Mouse (Mus musculus) c-Kit-positive CD71-positive TER-119-positive erythroid progenitor cells, embryonic 14.5 days (primary cell): ENCODE results near the gene Aldh3a1.
A peak's percentile ranks its signal among the peaks of the same experiment; 100 is the strongest.

ENCODE experiments used
- DNase-seq: peaks from one replicate; pipeline ENCODE4 v3.0.0-alpha.2; 2013; ENCODE audit warnings: low spot score

The Aldh3a1 gene

DNA sequence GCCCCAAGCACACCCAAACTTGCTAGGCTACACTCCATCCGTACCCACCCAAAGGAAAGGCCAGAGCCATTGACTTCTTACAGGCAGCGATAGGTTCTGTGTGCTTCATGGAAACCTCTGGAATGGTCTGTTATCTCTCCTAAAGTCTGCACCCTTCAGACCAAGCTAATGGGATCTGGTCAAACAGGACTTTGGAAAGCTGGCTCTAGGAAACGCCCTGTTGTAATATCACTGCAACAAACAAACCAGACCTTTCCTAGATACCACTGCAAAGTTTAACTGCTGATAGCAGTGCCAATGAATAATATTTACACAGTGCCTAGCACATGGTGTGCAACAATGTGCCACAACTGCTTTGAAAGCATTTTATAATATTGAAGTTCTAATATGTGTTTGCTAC, 28.7 kb downstream of the Aldh3a1 start:
- no peak for DNase-seq

GRCm38 (mm10) chr11:61244406-61244805, 37.1 kb downstream of the Aldh3a1 start:
- DNase-seq, result no peak

GRCm38 (mm10) chr11:61251741-61252140, 44.4 kb downstream of the Aldh3a1 start:
- no peak for DNase-seq

GRCm38 (mm10) chr11:61252807-61253206, 45.5 kb downstream of the Aldh3a1 start:
- no peak for DNase-seq

DNA sequence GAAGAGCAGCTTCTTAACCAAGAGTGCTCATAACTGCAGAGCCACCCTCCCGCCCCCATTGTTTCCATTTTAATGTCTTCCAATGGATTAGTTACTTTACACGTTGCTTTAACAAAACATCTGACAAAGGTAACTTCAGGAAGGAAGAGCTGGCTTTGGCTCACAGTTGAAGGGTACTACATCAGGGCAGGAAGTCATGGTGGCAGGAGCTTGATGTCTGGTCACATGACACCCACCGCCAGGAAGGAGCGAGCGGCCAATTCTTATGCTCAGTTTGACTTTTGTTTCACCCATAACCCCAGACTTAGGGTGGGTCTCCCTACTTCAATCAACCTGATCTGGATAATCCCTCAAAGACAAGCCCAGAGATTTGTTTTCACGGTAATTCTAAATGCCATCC, 51.8 kb downstream of the Aldh3a1 start:
- no peak for DNase-seq

DNA sequence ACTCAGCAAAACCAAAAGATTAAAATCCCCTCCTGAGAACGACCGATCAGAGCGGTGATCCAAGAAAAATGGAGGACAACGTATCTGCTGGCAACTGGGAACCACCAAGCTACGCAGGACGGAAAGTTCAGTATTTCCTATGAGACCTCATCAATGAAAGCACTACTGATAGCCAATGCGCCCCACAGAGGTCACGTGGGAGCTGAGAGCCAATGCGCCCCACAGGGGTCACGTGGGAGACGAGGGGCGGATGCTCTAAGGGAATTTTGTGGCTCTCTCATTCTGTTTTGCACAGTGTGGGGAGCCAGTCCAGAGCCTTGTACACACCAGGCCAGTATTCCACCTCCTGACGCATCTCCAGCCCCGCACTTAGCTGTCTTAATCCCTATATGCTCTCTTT, 55.2 kb downstream of the Aldh3a1 start:
- no peak for DNase-seq

GRCm38 (mm10) chr11:61263841-61264240, 56.5 kb downstream of the Aldh3a1 start:
- DNase-seq, result no peak

DNA sequence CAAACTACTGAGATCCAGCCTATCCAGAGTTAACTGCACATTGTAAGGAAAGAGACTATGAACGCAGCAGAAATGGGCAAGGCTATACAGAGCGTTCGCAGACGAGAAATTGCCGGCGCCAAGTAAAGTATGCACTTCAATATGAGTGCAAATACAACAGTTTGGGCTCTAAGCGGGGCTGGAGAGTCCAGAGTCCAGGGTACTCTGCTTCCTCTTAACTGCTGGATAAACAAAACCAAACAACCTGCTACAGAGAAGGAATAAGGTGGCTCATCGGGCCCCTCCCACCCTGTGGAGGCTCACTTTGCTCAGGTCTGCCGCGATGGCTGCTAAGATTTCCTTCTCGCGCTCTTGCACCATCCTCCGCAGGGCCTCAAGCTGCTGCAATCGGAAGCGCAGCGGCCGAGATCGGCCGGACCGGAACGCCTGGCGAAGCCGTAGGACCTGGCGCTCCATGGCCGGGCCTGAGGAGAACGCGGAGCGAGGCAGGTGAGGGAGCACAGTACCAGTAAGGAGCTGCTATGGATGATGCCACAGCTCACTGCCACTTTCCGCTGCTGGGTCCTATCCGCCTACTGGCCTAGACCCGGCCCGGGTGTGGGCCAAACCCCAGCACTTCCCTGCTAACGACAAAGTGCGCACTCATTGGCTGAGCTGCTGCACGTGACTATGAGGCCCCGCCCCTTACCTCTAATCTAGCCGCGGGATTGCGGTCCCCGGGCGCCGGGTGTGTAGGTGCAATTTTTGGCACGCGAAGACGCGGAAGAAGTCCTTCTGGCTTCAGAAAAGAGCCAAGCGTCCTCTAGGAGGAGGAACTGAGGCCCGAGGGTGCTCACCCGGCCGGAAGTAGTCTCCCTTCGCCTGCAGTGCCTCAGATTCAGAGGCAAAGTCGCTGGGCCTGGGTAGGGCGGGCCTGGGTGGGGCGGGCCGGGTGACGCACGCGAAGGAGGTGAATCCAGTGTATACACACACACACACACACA, 59.5 kb downstream of the Aldh3a1 start, which contains the start of gene Aldh3a2:
TSS of gene Aldh3a2 (minus strand) at position 914 of the 983 bp plus-strand sequence.
- DNase-seq, result peak; percentile 93
